In genomic region chr3:144205351-144206153, GRCm38 (mm10) we compare ENCODE assay signal across 8 mouse cellular contexts. TPM values are rescaled to one million over a fixed set of nuclear protein-coding genes. Genes with fewer than 3 reads are reported as not detected.
DNase-seq lines count a peak whose midpoint lies in the region; ATAC-seq and TF ChIP-seq lines count a peak whose summit lies in the region.

No protein-coding gene starts in this region.

- peak overlapping the region; percentile 97 for H3K9ac ChIP-seq in embryonic facial prominence, embryonic 13.5 days
- peak overlapping the region; percentile 94 for H3K9ac ChIP-seq in kidney, embryonic 14.5 days (ENCODE audit: low read depth, low read length)
- H3K9ac ChIP-seq in limb, embryonic 15.5 days: peak overlapping the region; percentile 93
- peak overlapping the region; percentile 87 for H3K9ac ChIP-seq in midbrain, postnatal 0 days (replicated peaks; ENCODE audit: low read length, poor library complexity, severe bottlenecking)

- H3K4me1 ChIP-seq in embryonic facial prominence, embryonic 13.5 days: peaks cover 19% of the 10 kb centered on the region
- H3K4me1 ChIP-seq in kidney, embryonic 14.5 days (ENCODE audit: control insufficient read depth, insufficient read depth, low read length): peaks cover 14% of the 10 kb centered on the region
- peaks cover 22% of the 10 kb centered on the region for H3K4me1 ChIP-seq in limb, embryonic 15.5 days
- H3K4me1 ChIP-seq in midbrain, postnatal 0 days (ENCODE audit: insufficient read depth, low read length): peaks cover 6% of the 10 kb centered on the region; the same call in 1 of the 2 replicates

- TF ChIP-seq CTCF in midbrain, postnatal 0 days (IDR thresholded peaks at IDR 0.05): 0 out of 2 replicates have a peak, but pooled peaks have one; percentile 2

- peak overlapping the region; percentile 99 for H3K27ac ChIP-seq in embryonic facial prominence, embryonic 13.5 days
- H3K27ac ChIP-seq in kidney, embryonic 14.5 days (ENCODE audit: low read depth, low read length): peak overlapping the region; percentile 98
- H3K27ac ChIP-seq in limb, embryonic 15.5 days: peak overlapping the region; percentile 99
- peak overlapping the region; percentile 93 for H3K27ac ChIP-seq in midbrain, postnatal 0 days (ENCODE audit: low read depth, low read length)

- H3K4me2 ChIP-seq in embryonic facial prominence, embryonic 13.5 days: peak overlapping the region; percentile 95
- H3K4me2 ChIP-seq in kidney, embryonic 14.5 days (replicated peaks; ENCODE audit: low read depth, low read length): peak overlapping the region; percentile 96
- peak overlapping the region; percentile 91 for H3K4me2 ChIP-seq in limb, embryonic 15.5 days
- peak overlapping the region; percentile 97 for H3K4me2 ChIP-seq in midbrain, postnatal 0 days (ENCODE audit: low read depth, low read length, poor library complexity, severe bottlenecking)

- DNase-seq in 3T3-L1 (ENCODE audit: low read depth, low spot score): peak; percentile 95
- DNase-seq in adrenal gland, postnatal 36 days: peak; percentile 96 to 97
- DNase-seq in heart, adult 9 months (ENCODE audit: low spot score in 2 of 2): peak; percentile 96 to 97
- peak; percentile 98 for DNase-seq in midbrain, postnatal 0 days (ENCODE audit: low spot score)
- peak; percentile 70 to 84 for DNase-seq in spleen, postnatal 10 days (ENCODE audit: low spot score in 2 of 2)

- no peaks in the 10 kb centered on the region for H3K27me3 ChIP-seq in embryonic facial prominence, embryonic 13.5 days
- no peaks in the 10 kb centered on the region for H3K27me3 ChIP-seq in kidney, embryonic 14.5 days (ENCODE audit: control insufficient read depth, insufficient read depth, low read length)
- H3K27me3 ChIP-seq in limb, embryonic 15.5 days: no peaks in the 10 kb centered on the region
- H3K27me3 ChIP-seq in midbrain, postnatal 0 days (ENCODE audit: insufficient read depth, low read length): no peaks in the 10 kb centered on the region

- 0 out of 2 replicates have a peak, but pooled peaks cover 6% of the 10 kb centered on the region for H3K36me3 ChIP-seq in embryonic facial prominence, embryonic 13.5 days
- peaks cover 5% of the 10 kb centered on the region; the same call in 1 of the 2 replicates for H3K36me3 ChIP-seq in kidney, embryonic 14.5 days (ENCODE audit: control insufficient read depth, insufficient read depth, low read length)
- H3K36me3 ChIP-seq in limb, embryonic 15.5 days: no peaks in the 10 kb centered on the region
- H3K36me3 ChIP-seq in midbrain, postnatal 0 days (ENCODE audit: insufficient read depth, low read length): no peaks in the 10 kb centered on the region

- under 1% methylated on average over 58 of the region's 69 CpGs for WGBS in embryonic facial prominence, embryonic 13.5 days
- 1% methylated on average over 59 of the region's 69 CpGs for WGBS in kidney, embryonic 14.5 days
- under 1% methylated on average over 69 of the region's 69 CpGs for WGBS in limb, embryonic 15.5 days
- WGBS in midbrain, postnatal 0 days: under 1% methylated on average over 59 of the region's 69 CpGs

- ATAC-seq in embryonic facial prominence, embryonic 13.5 days (ENCODE audit: insufficient number of reproducible peaks, insufficient read depth, low FRiP score, low TSS enrichment, low read depth): peak; percentile 92
- peak; percentile 93 for ATAC-seq in kidney, embryonic 14.5 days (ENCODE audit: low FRiP score, low TSS enrichment)
- ATAC-seq in limb, embryonic 15.5 days (ENCODE audit: insufficient number of reproducible peaks, low FRiP score, low TSS enrichment, low read depth): peak; percentile 92
- peak; percentile 95 for ATAC-seq in midbrain, postnatal 0 days (ENCODE audit: low FRiP score)

- peak overlapping the region; percentile 80 for H3K4me3 ChIP-seq in embryonic facial prominence, embryonic 13.5 days
- peak overlapping the region; percentile 87 for H3K4me3 ChIP-seq in kidney, embryonic 14.5 days (ENCODE audit: low read length)
- H3K4me3 ChIP-seq in limb, embryonic 15.5 days: peak overlapping the region; percentile 79
- peak overlapping the region; percentile 80 for H3K4me3 ChIP-seq in midbrain, postnatal 0 days (ENCODE audit: low read depth, low read length)

- H3K9me3 ChIP-seq in embryonic facial prominence, embryonic 13.5 days: no peaks in the 10 kb centered on the region
- H3K9me3 ChIP-seq in kidney, embryonic 14.5 days (ENCODE audit: control insufficient read depth, low read length): no peaks in the 10 kb centered on the region
- H3K9me3 ChIP-seq in limb, embryonic 15.5 days: no peaks in the 10 kb centered on the region
- H3K9me3 ChIP-seq in midbrain, postnatal 0 days (ENCODE audit: low read length): no peaks in the 10 kb centered on the region

RNA-seq across cellular contexts. Expression of gene Lmo4, which starts 0.5 kb away (rescaled TPM):
- total RNA-seq in adrenal gland, postnatal 36 days (2021): 10 to 100 TPM; 53.7 to 95.9 TPM
- polyA plus RNA-seq in embryonic facial prominence, embryonic 13.5 days (2015; fragmentation: Nextera tagmentation; extraction: Ambion mirVana): 105 and 108 TPM in 2 replicates
- 49.0 and 64.6 TPM in 2 replicates for polyA plus RNA-seq in kidney, embryonic 14.5 days (2014; fragmentation: Nextera tagmentation; extraction: Ambion mirVana)
- 68.1 and 97.7 TPM in 2 replicates for polyA plus RNA-seq in limb, embryonic 15.5 days (2015; fragmentation: Nextera tagmentation; extraction: Ambion mirVana)
- total RNA-seq in midbrain, postnatal 0 days (2014; rRNA removed): 113 and 139 TPM in 2 replicates
- 75.2 and 77.9 TPM in 2 replicates for polyA plus RNA-seq in midbrain, postnatal 0 days (2015; fragmentation: Nextera tagmentation; extraction: Ambion mirVana)

Comparison
In these comparisons a context has a peak if more than half of its experiments do, and no peak if none do; other contexts are left out.
1. Peak in every context shown above with its lines: DNase-seq, ATAC-seq, H3K4me3 ChIP-seq and H3K27ac ChIP-seq.